Mouse (Mus musculus) olfactory bulb, adult 2 months (tissue): ENCODE results near the gene Ak5. TPM values are rescaled to one million over a fixed set of nuclear protein-coding genes. Genes with fewer than 3 reads are reported as not detected.

ENCODE experiments used
- H3K27ac ChIP-seq: fragments of 200-500 bp; 2 replicates; pipeline ENCODE4 v1.5.1; 2012; ENCODE audit warnings: low read depth, low read length; ENCODE audit not compliant: insufficient read depth
- H3K4me1 ChIP-seq: fragments of 200-500 bp; 2 replicates; pipeline ENCODE4 v1.6.1; 2012; ENCODE audit warnings: low read length; ENCODE audit not compliant: control insufficient read depth, insufficient read depth
- H3K4me3 ChIP-seq: fragments of 200-500 bp; 2 replicates; pipeline ENCODE4 v1.5.1; 2012; ENCODE audit warnings: mild to moderate bottlenecking, low read depth, low read length, moderate library complexity; ENCODE audit not compliant: insufficient read depth
- CTCF ChIP-seq: fragments of 200-500 bp; IDR thresholded peaks from 2 replicates; pipeline ENCODE4 v1.5.1; 2012; ENCODE audit warnings: low read depth, mild to moderate bottlenecking, low read length, moderate library complexity; ENCODE audit not compliant: insufficient read depth
- POLR2A ChIP-seq: fragments of 200-500 bp; IDR thresholded peaks from 2 replicates; pipeline ENCODE4 v1.6.1; 2012; ENCODE audit warnings: mild to moderate bottlenecking, low read depth, low read length, moderate library complexity; ENCODE audit not compliant: insufficient read depth
- WGBS: fragments of 180-500 bp; shearing (Covaris S2); methylation state at CpG from one replicate; pipeline ENCODE4 v1.1.7; 2018; 5-methylcytosine and 5-hydroxymethylcytosine counted together
- polyA plus RNA-seq: library from polyadenylated mRNA; stranded (reverse); fragments of >200 nt; gene quantifications from 2 replicates; pipeline ENCODE4 v1.2.4, GENCODE M21; 2012; ENCODE audit warnings: low replicate concordance; ENCODE audit not compliant: missing spikeins, insufficient read depth, insufficient read length

The Ak5 gene
- polyA plus RNA-seq, 1 experiment: not detected

GRCm38 (mm10) chr3:152699261-152699660, 31.1 kb upstream of the Ak5 start:
- 75% methylated on average over 8 of the region's 8 CpGs for WGBS
- Histone ChIP-seq H3K4me3 (no peak overlapping the region), H3K27ac (no peak overlapping the region), H3K4me1 (no peaks in the 10 kb centered on the region)
- TF ChIP-seq POLR2A (no peak), CTCF (no peak)

GRCm38 (mm10) chr3:152698017-152698416, 29.9 kb upstream of the Ak5 start:
- Histone ChIP-seq H3K4me1 (no peaks in the 10 kb centered on the region), H3K4me3 (no peak overlapping the region), H3K27ac (no peak overlapping the region)
- TF ChIP-seq POLR2A (no peak), CTCF (no peak)
- 78% methylated on average over 5 of the region's 5 CpGs for WGBS

DNA sequence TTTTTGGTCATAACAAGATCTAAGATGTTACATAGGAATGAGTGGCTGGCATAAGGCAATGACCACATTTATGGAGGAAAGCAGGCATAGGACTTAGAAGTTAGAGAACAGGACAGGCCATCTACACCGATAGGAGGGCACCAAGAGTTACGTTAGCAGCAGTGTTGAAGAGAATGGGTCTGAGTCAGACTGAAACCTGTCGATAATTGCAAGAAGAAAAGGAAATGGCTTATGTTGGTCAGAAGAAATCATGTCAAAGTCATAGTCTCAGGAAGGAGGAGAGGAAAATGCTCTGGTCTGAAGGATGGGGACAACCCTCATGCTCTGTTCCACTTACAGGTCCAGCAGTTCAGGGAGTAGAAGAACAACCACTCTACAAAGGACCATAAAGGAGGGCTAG, 26.8 kb upstream of the Ak5 start:
- Histone ChIP-seq H3K4me1 (no peaks in the 10 kb centered on the region), H3K4me3 (no peak overlapping the region), H3K27ac (no peak overlapping the region)
- WGBS: 92% methylated on average over 3 of the region's 3 CpGs
- no peak for TF ChIP-seq CTCF
- no peak for TF ChIP-seq POLR2A

- TF ChIP-seq POLR2A (no peak), CTCF (no peak)
- H3K27ac ChIP-seq: no peak overlapping the region
- H3K4me3 ChIP-seq: no peak overlapping the region
- no peaks in the 10 kb centered on the region for H3K4me1 ChIP-seq
- 89% methylated on average over 9 of the region's 9 CpGs for WGBS
These were observed 20.9 kb upstream of the Ak5 start for GRCm38 (mm10) chr3:152689105-152689504.

GRCm38 (mm10) chr3:152688532-152688931, 20.4 kb upstream of the Ak5 start:
- TF ChIP-seq CTCF (no peak), POLR2A (no peak)
- WGBS: 78% methylated on average over 5 of the region's 5 CpGs

DNA sequence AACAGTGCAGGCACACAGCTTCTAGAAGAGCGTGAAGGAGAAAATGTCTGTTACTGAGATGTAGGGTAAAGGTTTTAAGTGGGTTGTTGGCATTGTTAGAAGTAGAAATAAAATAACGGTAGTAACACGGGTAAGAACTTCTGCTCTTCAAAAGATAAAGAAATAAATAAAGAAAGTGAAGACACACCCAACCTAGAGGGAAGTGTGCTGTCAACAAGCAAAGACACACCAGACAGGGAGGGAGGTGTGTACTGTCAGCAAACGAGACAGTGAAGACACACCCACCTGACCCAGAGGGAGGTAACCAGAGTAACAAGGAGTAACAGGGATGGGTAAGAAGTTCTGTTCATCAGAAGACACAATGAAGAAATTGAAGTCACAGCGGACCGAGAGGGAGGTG, 6.5 kb upstream of the Ak5 start:
- Histone ChIP-seq H3K4me1 (no peaks in the 10 kb centered on the region), H3K4me3 (no peak overlapping the region), H3K27ac (no peak overlapping the region)
- TF ChIP-seq POLR2A: no peak
- TF ChIP-seq CTCF: no peak
- 71% methylated on average over 6 of the region's 6 CpGs for WGBS

More at GRCm38 (mm10) chr3:152688532-152688931, 20.4 kb upstream of the Ak5 start:
- Histone ChIP-seq H3K4me3 (no peak overlapping the region), H3K27ac (no peak overlapping the region), H3K4me1 (no peaks in the 10 kb centered on the region)

DNA sequence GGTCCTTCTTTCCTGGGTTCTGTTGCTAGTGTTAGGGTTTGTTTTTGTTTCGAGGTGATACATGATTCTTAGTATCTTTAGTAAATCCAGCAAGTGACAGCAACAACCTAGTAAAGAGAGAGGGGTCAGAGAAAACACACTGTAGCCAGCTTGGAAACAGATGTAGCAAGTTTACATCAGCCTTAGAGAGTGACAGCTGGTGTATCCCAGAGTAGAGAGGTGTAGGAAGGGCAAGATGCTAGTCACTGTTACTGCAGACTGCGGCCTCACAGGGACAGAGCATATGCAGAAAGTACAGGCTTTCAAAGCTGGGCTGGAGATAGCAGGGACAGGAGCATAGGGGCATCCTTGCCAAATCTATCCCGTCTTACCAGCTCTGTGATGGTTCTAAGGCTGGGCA, 1.6 kb upstream of the Ak5 start:
- TF ChIP-seq CTCF (no peak), POLR2A (no peak)
- H3K4me3 ChIP-seq: no peak overlapping the region
- WGBS: 94% methylated on average over 3 of the region's 3 CpGs
- peaks cover 7% of the 10 kb centered on the region; the same call in 1 of the 2 replicates for H3K4me1 ChIP-seq
- no peak overlapping the region for H3K27ac ChIP-seq

- H3K4me3 ChIP-seq: no peak overlapping the region
- WGBS: 66% methylated on average over 2 of the region's 2 CpGs
- TF ChIP-seq CTCF (no peak), POLR2A (no peak)
- H3K27ac ChIP-seq: no peak overlapping the region
- peaks cover 7% of the 10 kb centered on the region; the same call in 1 of the 2 replicates for H3K4me1 ChIP-seq
These were observed 633 bp upstream of the Ak5 start for GRCm38 (mm10) chr3:152668793-152669192.

DNA sequence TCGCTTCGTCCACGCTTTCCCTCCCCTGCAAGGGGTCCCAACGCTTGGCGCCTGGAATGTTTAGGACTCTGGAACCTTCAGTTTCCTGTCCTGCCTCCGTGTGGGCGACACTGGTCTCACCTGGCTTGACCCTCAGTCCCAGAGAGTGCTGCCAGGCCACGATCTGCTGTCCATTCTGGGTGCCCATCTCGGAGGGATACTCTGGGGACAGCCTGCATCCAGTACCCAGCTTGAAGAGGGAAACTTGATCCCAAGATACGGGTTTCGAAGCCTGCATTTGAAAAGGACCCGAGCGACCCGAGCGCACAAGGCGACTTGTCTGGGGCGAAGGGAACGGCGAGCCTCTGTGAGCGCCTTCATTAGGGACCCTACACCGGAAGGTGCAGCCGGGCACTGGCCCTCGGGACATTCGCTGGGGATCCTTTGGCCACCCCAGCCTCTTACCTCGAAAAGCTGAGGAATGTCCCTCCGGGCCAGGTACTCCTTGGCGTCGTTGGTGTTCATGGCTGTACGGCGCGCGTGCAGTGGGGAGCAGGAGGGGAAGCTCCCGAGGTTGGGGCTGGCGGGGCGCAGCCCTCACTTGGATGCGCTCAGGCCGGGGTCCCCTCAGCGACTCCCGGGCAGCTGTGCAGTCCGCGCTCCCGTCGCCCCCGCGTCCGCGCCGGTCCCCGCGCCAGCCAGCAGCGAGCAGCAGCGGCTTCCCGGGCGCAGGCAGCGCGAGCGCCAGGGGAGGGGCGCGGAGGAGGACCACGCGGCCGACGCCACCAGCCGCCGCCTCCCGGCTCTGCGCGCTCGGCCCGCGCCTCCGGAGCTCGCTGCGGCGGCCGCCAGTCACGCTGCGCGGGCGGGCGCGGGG, 576 bp downstream of the Ak5 start:
- WGBS: 3% methylated on average over 82 of the region's 82 CpGs
- H3K4me1 ChIP-seq: peaks cover 7% of the 10 kb centered on the region; the same call in 1 of the 2 replicates
- H3K27ac ChIP-seq: 0 out of 2 replicates have a peak overlapping the region, but pooled peaks have one; percentile 10
- TF ChIP-seq POLR2A (0 out of 2 replicates have a peak, but pooled peaks have one; percentile 29), CTCF (no peak)
- peak overlapping the region; percentile 58 for H3K4me3 ChIP-seq

DNA sequence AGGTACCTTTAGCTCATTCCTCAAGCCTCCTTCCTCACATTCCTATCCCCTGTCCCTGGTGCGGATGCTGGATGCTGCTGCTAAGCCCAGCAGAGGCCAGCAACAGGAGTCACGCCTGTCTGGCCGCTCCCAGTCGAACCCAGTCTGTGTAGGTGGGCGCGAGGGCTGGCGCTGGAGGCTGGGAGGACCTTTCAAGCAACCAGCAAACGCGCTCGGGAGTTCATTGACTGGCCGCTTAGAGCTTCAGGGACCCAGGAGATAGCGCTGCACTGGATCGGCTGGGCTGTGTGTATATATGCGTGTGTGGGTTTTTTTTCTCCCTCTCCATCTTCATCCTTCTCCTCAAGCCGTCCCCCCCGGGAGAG, 1.2 kb downstream of the Ak5 start:
- under 1% methylated on average over 16 of the region's 16 CpGs for WGBS
- Histone ChIP-seq H3K4me1 (peaks cover 7% of the 10 kb centered on the region; the same call in 1 of the 2 replicates), H3K27ac (0 out of 2 replicates have a peak overlapping the region, but pooled peaks have one; percentile 10), H3K4me3 (peak overlapping the region; percentile 58)
- TF ChIP-seq POLR2A (no peak), CTCF (no peak)
